Mouse (Mus musculus): ENCODE measurements around the gene Rela.
"Not testable (repeated sequence)": the region's sequence is repeated elsewhere in the genome, so short reads cannot be mapped to it uniquely, and the experiment has no call there.

Gene Rela

GRCm38 (mm10) chr19:5664669-5665257, 27.5 kb downstream of the Rela start:
- DNase-seq (ENCODE audit: low spot score in 2 of 2): no peak

GRCm38 (mm10) chr19:5665465-5665864, 28.2 kb downstream of the Rela start:
- no peak for DNase-seq (ENCODE audit: low spot score in 2 of 2)

GRCm38 (mm10) chr19:5666386-5666785, 29.1 kb downstream of the Rela start:
- no peak for DNase-seq (ENCODE audit: low spot score in 2 of 2)

GRCm38 (mm10) chr19:5668372-5668771, 31.1 kb downstream of the Rela start:
- no peak for DNase-seq (ENCODE audit: low spot score in 2 of 2)

GRCm38 (mm10) chr19:5680432-5680831, 43.1 kb downstream of the Rela start:
- no peak for DNase-seq (ENCODE audit: low spot score in 2 of 2)

GRCm38 (mm10) chr19:5684236-5684635, 47.0 kb downstream of the Rela start:
- DNase-seq (ENCODE audit: low spot score in 2 of 2): no peak

GRCm38 (mm10) chr19:5684985-5685384, 47.7 kb downstream of the Rela start:
- no peak for DNase-seq (ENCODE audit: low spot score in 2 of 2)

- no peak for DNase-seq (ENCODE audit: low spot score in 2 of 2)
These were observed 48.1 kb downstream of the Rela start for GRCm38 (mm10) chr19:5685431-5685830.

- DNase-seq (ENCODE audit: low spot score in 2 of 2): no peak
These were observed 48.6 kb downstream of the Rela start for GRCm38 (mm10) chr19:5685861-5686260.

GRCm38 (mm10) chr19:5686437-5686836, 49.2 kb downstream of the Rela start:
- no peak for DNase-seq (ENCODE audit: low spot score in 2 of 2)

- not testable (repeated sequence) for DNase-seq (ENCODE audit: low spot score in 2 of 2)
These were observed 49.7 kb downstream of the Rela start for GRCm38 (mm10) chr19:5686954-5687353.

- DNase-seq (ENCODE audit: low spot score in 2 of 2): no peak
These were observed 50.5 kb downstream of the Rela start for GRCm38 (mm10) chr19:5687738-5688137.

- DNase-seq (ENCODE audit: low spot score in 2 of 2): peak; percentile 92 to 97
These were observed 51.2 kb downstream of the Rela start, which contains the start of the genes Map3k11 and Pcnx3 for GRCm38 (mm10) chr19:5688200-5689087. TSS of gene Map3k11 (plus strand) at chr19:5688742. TSS of gene Pcnx3 (minus strand) at chr19:5688908.

- DNase-seq (ENCODE audit: low spot score in 2 of 2): no peak
These were observed 51.8 kb downstream of the Rela start for GRCm38 (mm10) chr19:5689088-5689428.

- DNase-seq (ENCODE audit: low spot score in 2 of 2): peak; percentile 84 to 91
These were observed 52.5 kb downstream of the Rela start for GRCm38 (mm10) chr19:5689565-5690342.

- DNase-seq (ENCODE audit: low spot score in 2 of 2): no peak
These were observed 53.1 kb downstream of the Rela start for GRCm38 (mm10) chr19:5690343-5690735.

GRCm38 (mm10) chr19:5691601-5692000, 54.3 kb downstream of the Rela start:
- DNase-seq (ENCODE audit: low spot score in 2 of 2): no peak

- peak in 1 of 2 experiments; percentile 54 for DNase-seq (ENCODE audit: low spot score in 2 of 2)
These were observed 55.0 kb downstream of the Rela start for GRCm38 (mm10) chr19:5692086-5692912.

- DNase-seq (ENCODE audit: low spot score in 2 of 2): no peak
These were observed 55.7 kb downstream of the Rela start for GRCm38 (mm10) chr19:5692913-5693396.

- no peak for DNase-seq (ENCODE audit: low spot score in 2 of 2)
These were observed 56.5 kb downstream of the Rela start for GRCm38 (mm10) chr19:5693801-5694200.

- no peak for DNase-seq (ENCODE audit: low spot score in 2 of 2)
These were observed 58.7 kb downstream of the Rela start for GRCm38 (mm10) chr19:5695849-5696462.

All from urinary bladder, postnatal 36 days (tissue).